In genomic region chr7:44525126-44525832, GRCm38 (mm10) we compare ENCODE assay signal across 8 mouse cellular contexts. TPM values are rescaled to one million over a fixed set of nuclear protein-coding genes. Genes with fewer than 3 reads are reported as not detected.
DNase-seq lines count a peak whose midpoint lies in the region; ATAC-seq and TF ChIP-seq lines count a peak whose summit lies in the region.

No protein-coding gene starts in this region.

- no peak overlapping the region for H3K27ac ChIP-seq in forebrain, embryonic 15.5 days (replicated peaks)
- H3K27ac ChIP-seq in hindbrain, embryonic 10.5 days, result peak overlapping the region; percentile 64; the same call in 1 of the 2 replicates
- H3K27ac ChIP-seq in layer of hippocampus, adult 2 months, result no peak overlapping the region
- no peak overlapping the region for H3K27ac ChIP-seq in midbrain, postnatal 0 days (ENCODE audit: low read depth, low read length)

- 16% methylated on average over 15 of the region's 22 CpGs for WGBS in forebrain, embryonic 15.5 days
- 14% methylated on average over 22 of the region's 22 CpGs for WGBS in hindbrain, embryonic 10.5 days
- WGBS in midbrain, postnatal 0 days, result 11% methylated on average over 22 of the region's 22 CpGs

- H3K9ac ChIP-seq in forebrain, embryonic 15.5 days (replicated peaks), result 0 out of 2 replicates have a peak overlapping the region, but pooled peaks have one; percentile 1
- H3K9ac ChIP-seq in midbrain, postnatal 0 days (replicated peaks; ENCODE audit: low read length, poor library complexity, severe bottlenecking), result no peak overlapping the region

- peaks cover 15% of the 10 kb centered on the region; the same call in 1 of the 2 replicates for H3K27me3 ChIP-seq in forebrain, embryonic 15.5 days
- H3K27me3 ChIP-seq in hindbrain, embryonic 10.5 days (ENCODE audit: insufficient read depth, poor library complexity, severe bottlenecking), result peaks cover 98% of the 10 kb centered on the region
- H3K27me3 ChIP-seq in midbrain, postnatal 0 days (ENCODE audit: insufficient read depth, low read length), result 0 out of 2 replicates have a peak, but pooled peaks cover 13% of the 10 kb centered on the region

- H3K4me3 ChIP-seq in forebrain, embryonic 15.5 days, result no peak overlapping the region
- peak overlapping the region; percentile 9; the same call in 1 of the 2 replicates for H3K4me3 ChIP-seq in hindbrain, embryonic 10.5 days
- peak overlapping the region; percentile 9; the same call in 1 of the 2 replicates for H3K4me3 ChIP-seq in layer of hippocampus, adult 2 months
- H3K4me3 ChIP-seq in midbrain, postnatal 0 days (ENCODE audit: low read depth, low read length), result no peak overlapping the region

- no peaks in the 10 kb centered on the region for H3K36me3 ChIP-seq in forebrain, embryonic 15.5 days
- H3K36me3 ChIP-seq in hindbrain, embryonic 10.5 days, result no peaks in the 10 kb centered on the region
- no peaks in the 10 kb centered on the region for H3K36me3 ChIP-seq in midbrain, postnatal 0 days (ENCODE audit: insufficient read depth, low read length)

- no peak for TF ChIP-seq CTCF in layer of hippocampus, adult 2 months (conservative IDR thresholded peaks at IDR 0.05)
- TF ChIP-seq CTCF in midbrain, postnatal 0 days (IDR thresholded peaks at IDR 0.05), result no peak

- peak overlapping the region; percentile 15 for H3K4me2 ChIP-seq in forebrain, embryonic 15.5 days (replicated peaks)
- H3K4me2 ChIP-seq in midbrain, postnatal 0 days (ENCODE audit: low read depth, low read length, poor library complexity, severe bottlenecking), result peak overlapping the region; percentile 20; the same call in 1 of the 2 replicates

- peak; percentile 24 for DNase-seq in embryo, embryonic 10.5 days (ENCODE audit: low spot score)
- no peak for DNase-seq in embryo, embryonic 10 days (ENCODE audit: low spot score)
- DNase-seq in adrenal gland, postnatal 10 days, result peak; percentile 95
- peak; percentile 20 for DNase-seq in hindbrain, embryonic 10.5 days (ENCODE audit: low spot score)
- DNase-seq in layer of hippocampus, adult 2 months (ENCODE audit: low spot score in 2 of 2), result peak; percentile 26 to 48
- peak; percentile 53 for DNase-seq in midbrain, postnatal 0 days (ENCODE audit: low spot score)
- no peak for DNase-seq in yolk sac, embryonic 10.5 days (ENCODE audit: low spot score)

- H3K4me1 ChIP-seq in forebrain, embryonic 15.5 days, result peaks cover 21% of the 10 kb centered on the region
- peaks cover 42% of the 10 kb centered on the region for H3K4me1 ChIP-seq in hindbrain, embryonic 10.5 days (replicated peaks)
- H3K4me1 ChIP-seq in midbrain, postnatal 0 days (ENCODE audit: insufficient read depth, low read length), result peaks cover 4% of the 10 kb centered on the region; the same call in 1 of the 2 replicates

- H3K9me3 ChIP-seq in forebrain, embryonic 15.5 days, result no peaks in the 10 kb centered on the region
- H3K9me3 ChIP-seq in hindbrain, embryonic 10.5 days, result no peaks in the 10 kb centered on the region
- H3K9me3 ChIP-seq in midbrain, postnatal 0 days (ENCODE audit: low read length), result no peaks in the 10 kb centered on the region

- no peak for ATAC-seq in forebrain, embryonic 15.5 days (replicated peaks)
- no peak for ATAC-seq in midbrain, postnatal 0 days (ENCODE audit: low FRiP score)

RNA-seq across cellular contexts. Expression of gene Mybpc2, which starts 0.8 kb away (rescaled TPM):
- 10 to 100 TPM; 31.9 to 40.8 TPM for total RNA-seq in adrenal gland, postnatal 10 days (2021)
- polyA plus RNA-seq in forebrain, embryonic 15.5 days (2015; fragmentation: Nextera tagmentation; extraction: Ambion mirVana), result 0.13 and 0.15 TPM in 2 replicates
- 0.10 and 0.12 TPM in 2 replicates for polyA plus RNA-seq in hindbrain, embryonic 10.5 days (2016; fragmentation: Nextera tagmentation; extraction: Ambion mirVana)
- total RNA-seq in layer of hippocampus, adult 2 months (2021), result not detected
- total RNA-seq in midbrain, postnatal 0 days (2014; rRNA removed), result 0.27 and 0.38 TPM in 2 replicates
- polyA plus RNA-seq in midbrain, postnatal 0 days (2015; fragmentation: Nextera tagmentation; extraction: Ambion mirVana), result 0.28 and 0.34 TPM in 2 replicates

RNA-seq across cellular contexts. Expression of gene Spib, which starts 6.6 kb away (rescaled TPM):
- 1 to 10 TPM; 6.5 to 7.3 TPM for total RNA-seq in adrenal gland, postnatal 10 days (2021)
- not detected in 2 replicates for polyA plus RNA-seq in forebrain, embryonic 15.5 days (2015; fragmentation: Nextera tagmentation; extraction: Ambion mirVana)
- polyA plus RNA-seq in hindbrain, embryonic 10.5 days (2016; fragmentation: Nextera tagmentation; extraction: Ambion mirVana), result 0.09 TPM in 1 of 2 replicates, not detected in the other
- total RNA-seq in layer of hippocampus, adult 2 months (2021), result under 1 TPM; 0.12 to 0.13 TPM
- 0.19 TPM in 1 of 2 replicates, not detected in the other for total RNA-seq in midbrain, postnatal 0 days (2014; rRNA removed)
- 0.14 TPM in 1 of 2 replicates, not detected in the other for polyA plus RNA-seq in midbrain, postnatal 0 days (2015; fragmentation: Nextera tagmentation; extraction: Ambion mirVana)

RNA-seq across cellular contexts. Expression of gene Pold1, which starts 23.4 kb away (rescaled TPM):
- 10 to 100 TPM; 20.6 to 30.7 TPM for total RNA-seq in adrenal gland, postnatal 10 days (2021)
- 46.9 and 54.1 TPM in 2 replicates for polyA plus RNA-seq in forebrain, embryonic 15.5 days (2015; fragmentation: Nextera tagmentation; extraction: Ambion mirVana)
- polyA plus RNA-seq in hindbrain, embryonic 10.5 days (2016; fragmentation: Nextera tagmentation; extraction: Ambion mirVana), result 133 and 161 TPM in 2 replicates
- 10 to 100 TPM in 1 of 2 experiments, 1 to 10 TPM in 1; 9.0 to 10.5 TPM for total RNA-seq in layer of hippocampus, adult 2 months (2021)
- 12.9 and 17.5 TPM in 2 replicates for total RNA-seq in midbrain, postnatal 0 days (2014; rRNA removed)
- 8.8 and 9.6 TPM in 2 replicates for polyA plus RNA-seq in midbrain, postnatal 0 days (2015; fragmentation: Nextera tagmentation; extraction: Ambion mirVana)

RNA-seq across cellular contexts. Expression of gene Nr1h2, which starts 28.5 kb away (rescaled TPM):
- total RNA-seq in adrenal gland, postnatal 10 days (2021), result 10 to 100 TPM; 90.7 to 91.0 TPM
- 70.5 and 79.5 TPM in 2 replicates for polyA plus RNA-seq in forebrain, embryonic 15.5 days (2015; fragmentation: Nextera tagmentation; extraction: Ambion mirVana)
- 83.2 and 94.9 TPM in 2 replicates for polyA plus RNA-seq in hindbrain, embryonic 10.5 days (2016; fragmentation: Nextera tagmentation; extraction: Ambion mirVana)
- total RNA-seq in layer of hippocampus, adult 2 months (2021), result 10 to 100 TPM; 58.2 to 66.7 TPM
- 46.8 and 47.7 TPM in 2 replicates for total RNA-seq in midbrain, postnatal 0 days (2014; rRNA removed)
- polyA plus RNA-seq in midbrain, postnatal 0 days (2015; fragmentation: Nextera tagmentation; extraction: Ambion mirVana), result 41.2 and 48.0 TPM in 2 replicates

RNA-seq across cellular contexts. Expression of gene Fam71e1, which starts 28.9 kb away (rescaled TPM):
- 10 to 100 TPM; 12.4 to 16.0 TPM for total RNA-seq in adrenal gland, postnatal 10 days (2021)
- 30.2 and 30.5 TPM in 2 replicates for polyA plus RNA-seq in forebrain, embryonic 15.5 days (2015; fragmentation: Nextera tagmentation; extraction: Ambion mirVana)
- 17.1 and 20.5 TPM in 2 replicates for polyA plus RNA-seq in hindbrain, embryonic 10.5 days (2016; fragmentation: Nextera tagmentation; extraction: Ambion mirVana)
- 10 to 100 TPM; 19.3 to 23.4 TPM for total RNA-seq in layer of hippocampus, adult 2 months (2021)
- total RNA-seq in midbrain, postnatal 0 days (2014; rRNA removed), result 18.5 and 19.3 TPM in 2 replicates
- 23.8 and 27.7 TPM in 2 replicates for polyA plus RNA-seq in midbrain, postnatal 0 days (2015; fragmentation: Nextera tagmentation; extraction: Ambion mirVana)

Comparison
In these comparisons a context has a peak if more than half of its experiments do, and no peak if none do; other contexts are left out.
1. DNase-seq: peak in embryo, embryonic 10.5 days (single experiment), adrenal gland, postnatal 10 days (single experiment), hindbrain, embryonic 10.5 days (single experiment), layer of hippocampus, adult 2 months (2 of 2) and midbrain, postnatal 0 days (single experiment); none in embryo, embryonic 10 days (single experiment) and yolk sac, embryonic 10.5 days (single experiment).
2. H3K4me3 ChIP-seq: peak in hindbrain, embryonic 10.5 days (single experiment) and layer of hippocampus, adult 2 months (single experiment); none in forebrain, embryonic 15.5 days (single experiment) and midbrain, postnatal 0 days (single experiment).
3. RNA of gene Mybpc2, which starts 0.8 kb away (total RNA-seq): 31.9 to 40.8 TPM in adrenal gland, postnatal 10 days; 0.27 to 0.38 TPM in midbrain, postnatal 0 days and not detected in layer of hippocampus, adult 2 months; every median in the first group is over 10 times any median in the second.